ENCODE assay signal across 12 mouse cellular contexts in the genomic region with DNA sequence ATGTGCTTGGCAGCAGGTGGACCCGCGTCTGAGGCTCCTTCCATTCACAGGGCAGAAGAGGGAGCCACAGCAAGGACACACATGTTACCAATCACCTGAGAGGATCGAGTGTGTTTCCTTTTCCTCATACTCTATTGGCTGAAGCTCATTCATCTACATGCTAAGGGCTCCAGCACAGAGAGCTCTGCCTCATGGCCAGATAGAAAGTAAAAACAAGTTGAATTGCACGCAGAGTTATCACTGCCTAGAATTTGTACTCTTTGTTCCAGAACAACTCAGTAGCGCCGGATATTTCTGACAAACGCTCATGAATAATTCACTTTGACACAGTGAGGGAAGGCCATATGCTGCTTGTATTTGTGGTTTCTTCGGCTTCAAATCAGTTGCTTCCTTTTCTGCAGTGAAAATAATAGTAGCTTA.
DNase-seq lines count a peak whose midpoint lies in the region; ATAC-seq lines count a peak whose summit lies in the region.
"Had no signal": no experiment of that assay in that cellular context is flagged by ENCODE, and none has a peak within 500 bp of the region (broad histone marks: within the 10 kb centered on the region; RNA-seq: fewer than 3 reads in every experiment).

No protein-coding gene starts in this region.

- 52% methylated on average over 8 of the region's 8 CpGs for WGBS in hindbrain, embryonic 14.5 days
- WGBS in hindbrain, embryonic 16.5 days: 58% methylated on average over 8 of the region's 8 CpGs

- no peaks in the 10 kb centered on the region for H3K27me3 ChIP-seq in hindbrain, embryonic 14.5 days (ENCODE audit: control insufficient read depth, insufficient read depth, low read length)
- H3K27me3 ChIP-seq in hindbrain, embryonic 16.5 days (replicated peaks; ENCODE audit: control insufficient read depth, insufficient read depth, low read length): no peaks in the 10 kb centered on the region
- H3K27me3 ChIP-seq: embryonic facial prominence, embryonic 15.5 days; heart, embryonic 12.5 days had no signal

- no peaks in the 10 kb centered on the region for H3K36me3 ChIP-seq in hindbrain, embryonic 14.5 days (replicated peaks; ENCODE audit: control insufficient read depth, insufficient read depth)
- no peaks in the 10 kb centered on the region for H3K36me3 ChIP-seq in hindbrain, embryonic 16.5 days (ENCODE audit: control insufficient read depth, insufficient read depth, low read length)
- H3K36me3 ChIP-seq: embryonic facial prominence, embryonic 15.5 days; heart, embryonic 12.5 days had no signal

- no peak for ATAC-seq in hindbrain, embryonic 14.5 days (ENCODE audit: low FRiP score)
- no peak for ATAC-seq in hindbrain, embryonic 16.5 days

- no peaks in the 10 kb centered on the region for H3K9me3 ChIP-seq in hindbrain, embryonic 14.5 days (ENCODE audit: control insufficient read depth, low read length)
- H3K9me3 ChIP-seq in hindbrain, embryonic 16.5 days (ENCODE audit: control insufficient read depth, low read length): no peaks in the 10 kb centered on the region
- H3K9me3 ChIP-seq: embryonic facial prominence, embryonic 15.5 days; heart, embryonic 12.5 days had no signal

- DNase-seq in hindbrain, embryonic 14.5 days (ENCODE audit: low spot score): peak; percentile 28
- DNase-seq in frontal cortex, postnatal 14 days (ENCODE audit: low spot score in 2 of 2): peak; percentile 14 to 17
- peak; percentile 56 to 75 for DNase-seq in left cerebral cortex, adult 9 months (ENCODE audit: low spot score in 2 of 2)
- peak; percentile 18 for DNase-seq in right cerebral cortex, postnatal 4 days
- no peak for DNase-seq in kidney, postnatal 36 days
- DNase-seq in kidney, adult 11 months: no peak
- no peak for DNase-seq in lung, postnatal 36 days
- DNase-seq: lung, embryonic 14.5 days had no signal

- no peak overlapping the region for H3K27ac ChIP-seq in hindbrain, embryonic 14.5 days
- H3K27ac ChIP-seq in hindbrain, embryonic 16.5 days (ENCODE audit: low read depth, low read length): no peak overlapping the region
- H3K27ac ChIP-seq: embryonic facial prominence, embryonic 15.5 days; kidney, postnatal 0 days had no signal

- H3K9ac ChIP-seq in hindbrain, embryonic 14.5 days: no peak overlapping the region
- H3K9ac ChIP-seq in hindbrain, embryonic 16.5 days (ENCODE audit: low read depth, low read length): no peak overlapping the region
- H3K9ac ChIP-seq: embryonic facial prominence, embryonic 15.5 days; heart, embryonic 12.5 days; lung, embryonic 14.5 days had no signal

- H3K4me3 ChIP-seq in hindbrain, embryonic 14.5 days (replicated peaks; ENCODE audit: low read length): no peak overlapping the region
- no peak overlapping the region for H3K4me3 ChIP-seq in hindbrain, embryonic 16.5 days (ENCODE audit: low read length)
- H3K4me3 ChIP-seq: embryonic facial prominence, embryonic 15.5 days; heart, embryonic 12.5 days had no signal

- no peaks in the 10 kb centered on the region for H3K4me1 ChIP-seq in hindbrain, embryonic 14.5 days (replicated peaks; ENCODE audit: control insufficient read depth, insufficient read depth, low read length)
- H3K4me1 ChIP-seq in hindbrain, embryonic 16.5 days (ENCODE audit: control insufficient read depth, insufficient read depth, low read depth, low read length): no peaks in the 10 kb centered on the region
- H3K4me1 ChIP-seq: embryonic facial prominence, embryonic 15.5 days; heart, embryonic 12.5 days had no signal

- H3K4me2 ChIP-seq in hindbrain, embryonic 14.5 days (replicated peaks): no peak overlapping the region
- H3K4me2 ChIP-seq in hindbrain, embryonic 16.5 days (ENCODE audit: low read length): no peak overlapping the region
- H3K4me2 ChIP-seq: embryonic facial prominence, embryonic 15.5 days; heart, embryonic 12.5 days; lung, embryonic 14.5 days had no signal

Comparison
In these comparisons a context has a peak if more than half of its experiments do, and no peak if none do; other contexts are left out.
1. DNase-seq: peak in hindbrain, embryonic 14.5 days (single experiment), frontal cortex, postnatal 14 days (2 of 2), left cerebral cortex, adult 9 months (2 of 2) and right cerebral cortex, postnatal 4 days (single experiment); none in kidney, postnatal 36 days (0 of 2), kidney, adult 11 months (single experiment) and lung, postnatal 36 days (single experiment).